Mouse (Mus musculus) T-helper 2 cell (primary cell): ENCODE measurements around the gene Lsm7.
"Not testable (repeated sequence)": the region's sequence is repeated elsewhere in the genome, so short reads cannot be mapped to it uniquely, and the experiment has no call there.

Experiments
- in situ Hi-C: fragments of 300-600 bp; cut with MboI, MseI; formaldehyde crosslinking; loops from one replicate; pipeline ENCODE4 v1.15.1; 2025; ENCODE audit warnings: high pct_unique_total_duplicates

The Lsm7 gene

DNA sequence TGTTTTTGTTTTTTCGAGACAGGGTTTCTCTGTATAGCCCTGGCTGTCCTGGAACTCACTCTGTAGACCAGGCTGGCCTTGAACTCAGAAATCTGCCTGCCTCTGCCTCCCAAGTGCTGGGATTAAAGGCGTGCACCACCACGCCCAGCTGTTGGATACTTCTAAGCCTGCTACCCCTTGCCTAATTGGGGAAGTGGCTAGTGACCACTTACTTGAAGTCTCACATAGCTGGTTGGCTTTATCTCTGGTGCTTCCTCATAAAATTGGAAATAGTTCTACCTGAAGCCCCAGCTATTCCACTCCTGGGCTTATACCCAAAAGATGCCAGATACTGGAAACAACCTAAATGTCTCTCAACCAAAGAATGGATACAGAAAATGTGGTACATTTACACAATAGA, 38.7 kb downstream of the Lsm7 start:
- in situ Hi-C loops, result not testable (repeated sequence)

DNA sequence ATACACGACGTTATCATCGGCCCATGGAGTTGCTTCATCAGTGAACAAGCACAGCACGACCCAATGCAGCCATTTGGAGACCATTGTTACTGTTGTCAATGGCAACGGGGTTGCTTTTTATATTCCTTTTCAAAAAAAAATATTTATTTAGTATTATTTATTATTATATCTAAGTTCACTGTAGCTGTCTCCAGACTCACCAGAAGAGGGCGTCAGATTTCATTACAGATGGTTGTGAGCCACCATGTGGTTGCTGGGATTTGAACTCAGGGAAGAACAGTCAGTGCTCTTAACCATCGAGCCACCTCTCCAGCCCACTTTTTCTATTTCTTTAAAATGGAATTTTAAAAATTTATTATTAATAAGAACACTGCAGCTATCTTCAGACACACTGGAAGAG, 40.2 kb downstream of the Lsm7 start:
- in situ Hi-C loops, result no loop called here

GRCm38 (mm10) chr10:80813366-80813765, 41.6 kb downstream of the Lsm7 start, which contains the start of gene Jsrp1:
TSS of gene Jsrp1 (minus strand) at chr10:80813498.
- in situ Hi-C loops, result no loop called here

GRCm38 (mm10) chr10:80812391-80813041, 42.5 kb downstream of the Lsm7 start:
- in situ Hi-C loops, result no loop called here

GRCm38 (mm10) chr10:80810084-80810483, 44.9 kb downstream of the Lsm7 start:
- in situ Hi-C loops, result no loop called here

- in situ Hi-C loops, result no loop called here
Observed at GRCm38 (mm10) chr10:80808985-80809632, 45.9 kb downstream of the Lsm7 start.

- in situ Hi-C loops, result no loop called here
Observed at GRCm38 (mm10) chr10:80808099-80808984, 46.7 kb downstream of the Lsm7 start.

DNA sequence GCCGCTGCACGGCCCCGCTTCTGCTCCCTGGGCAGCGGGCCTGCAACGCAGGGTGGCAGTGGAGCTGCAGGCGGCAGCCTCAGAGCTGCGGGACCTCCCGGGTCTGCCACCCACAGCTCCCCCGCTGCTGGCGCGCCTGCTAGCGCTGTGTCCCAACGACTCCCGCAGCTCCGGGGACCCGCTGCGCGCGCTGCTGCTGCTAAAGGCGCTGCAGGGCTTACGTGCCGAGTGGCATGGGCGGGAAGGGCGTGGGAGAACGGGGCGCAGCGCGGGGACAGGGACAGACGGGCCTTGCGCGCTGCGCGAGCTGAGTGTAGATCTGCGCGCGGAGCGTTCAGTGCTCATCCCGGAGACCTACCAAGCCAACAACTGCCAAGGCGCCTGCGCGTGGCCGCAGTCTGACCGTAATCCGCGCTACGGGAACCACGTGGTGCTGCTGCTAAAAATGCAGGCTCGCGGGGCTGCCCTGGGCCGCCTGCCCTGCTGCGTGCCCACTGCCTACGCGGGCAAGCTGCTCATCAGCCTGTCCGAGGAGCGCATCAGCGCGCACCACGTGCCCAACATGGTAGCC, 47.9 kb downstream of the Lsm7 start:
- in situ Hi-C loops, result no loop called here

DNA sequence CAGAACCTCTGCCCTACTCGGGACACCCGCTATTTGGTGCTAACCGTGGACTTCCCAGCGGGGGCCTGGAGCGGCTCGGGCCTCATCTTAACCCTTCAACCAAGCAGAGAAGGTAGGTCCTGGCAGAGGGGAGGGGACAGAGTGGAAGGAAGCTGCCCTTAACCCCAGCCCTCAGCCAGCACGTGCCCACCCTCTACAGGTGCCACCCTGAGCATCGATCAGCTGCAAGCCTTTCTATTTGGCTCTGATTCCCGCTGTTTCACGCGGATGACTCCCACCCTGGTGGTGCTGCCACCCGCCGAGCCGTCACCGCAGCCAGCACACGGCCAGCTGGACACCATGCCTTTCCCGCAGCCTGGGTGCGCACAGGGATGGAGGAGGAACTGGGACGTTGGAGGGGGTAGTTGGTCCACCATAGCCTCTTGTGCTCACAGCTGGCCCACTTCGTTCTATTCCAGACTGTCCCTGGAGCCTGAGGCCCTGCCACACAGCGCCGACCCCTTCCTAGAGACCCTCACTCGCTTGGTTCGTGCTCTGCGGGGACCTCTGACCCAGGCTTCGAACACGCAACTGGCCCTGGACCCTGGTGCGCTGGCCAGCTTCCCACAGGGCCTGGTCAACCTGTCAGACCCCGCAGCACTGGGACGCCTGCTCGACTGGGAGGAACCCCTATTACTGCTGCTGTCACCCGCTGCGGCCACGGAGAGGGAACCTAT, 48.5 kb downstream of the Lsm7 start:
- in situ Hi-C loops, result no loop called here

- in situ Hi-C loops, result no loop called here
Observed at GRCm38 (mm10) chr10:80805925-80806324, 49.1 kb downstream of the Lsm7 start.

- in situ Hi-C loops, result no loop called here
Observed at GRCm38 (mm10) chr10:80805322-80805721, 49.7 kb downstream of the Lsm7 start.

DNA sequence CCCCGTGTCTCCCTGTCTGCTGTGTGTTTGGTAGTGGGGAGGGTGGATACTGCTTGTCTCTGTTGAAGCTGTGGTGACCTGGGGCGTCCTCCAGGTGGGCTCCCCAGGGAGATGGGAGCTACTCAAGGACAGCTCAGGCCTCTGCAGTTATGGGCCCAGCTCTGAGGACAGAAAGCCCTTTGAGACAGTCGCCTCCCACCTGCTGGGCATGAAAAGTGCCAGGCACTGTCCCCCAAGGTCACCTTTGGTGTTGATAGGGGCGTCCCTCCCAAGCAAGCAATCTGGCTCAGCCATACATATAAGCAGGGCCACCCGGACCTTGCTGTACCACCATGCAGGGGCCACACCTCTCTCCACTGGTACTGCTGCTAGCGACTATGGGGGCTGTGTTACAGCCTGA, 50.1 kb downstream of the Lsm7 start, which contains the start of gene Amh:
Gene Amh, plus strand, starts transcription at position 328 of the 400 bp plus-strand sequence.
- in situ Hi-C loops, result no loop called here

DNA sequence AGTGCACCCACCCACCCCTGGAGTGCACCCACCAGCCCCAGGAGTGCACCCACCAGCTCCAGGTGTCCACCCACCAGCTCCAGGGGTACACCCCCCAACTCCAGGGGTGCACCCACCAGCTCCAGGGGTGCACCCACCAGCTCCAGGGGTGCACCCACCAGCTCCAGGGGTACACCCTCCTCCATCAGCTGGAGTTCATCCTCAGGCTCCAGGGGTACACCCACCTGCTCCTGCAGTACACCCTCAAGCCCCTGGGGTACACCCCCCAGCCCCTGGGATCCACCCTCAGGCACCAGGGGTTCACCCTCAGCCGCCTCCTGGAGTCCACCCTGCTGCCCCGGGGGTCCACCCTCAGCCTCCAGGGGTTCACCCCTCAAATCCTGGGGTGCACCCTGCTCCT, 50.7 kb downstream of the Lsm7 start:
- in situ Hi-C loops, result no loop called here

- in situ Hi-C loops, result no loop called here
Observed at GRCm38 (mm10) chr10:80802996-80803395, 52.0 kb downstream of the Lsm7 start.
